Mouse (Mus musculus): Measurements from ENCODE around the gene Max. TPM values are rescaled to one million over a fixed set of nuclear protein-coding genes. Genes with fewer than 3 reads are reported as not detected.

Max gene
- 105 and 109 TPM in 2 replicates for polyA plus RNA-seq (2014; fragmentation: Nextera tagmentation; extraction: Ambion mirVana)

GRCm38 (mm10) chr12:76961932-76962891 is at the start of gene Max:
TSS of gene Max (minus strand) at chr12:76962201.
- H3K36me3 ChIP-seq (ENCODE audit: control insufficient read depth, insufficient read depth, low read length): peaks cover 17% of the 10 kb centered on the region
- under 1% methylated on average over 71 of the region's 73 CpGs for WGBS
- H3K4me2 ChIP-seq (ENCODE audit: low read length): peak within 1 kb of the TSS; percentile 85
- H3K4me1 ChIP-seq (ENCODE audit: control insufficient read depth, insufficient read depth, low read length): peaks cover 11% of the 10 kb centered on the region; the same call in 1 of the 2 replicates
- peak within 1 kb of the TSS; percentile 89 for H3K4me3 ChIP-seq (ENCODE audit: low read depth, low read length)
- peak; percentile 99 for ATAC-seq
- H3K27ac ChIP-seq (ENCODE audit: low read depth, low read length): peak within 1 kb of the TSS; percentile 36
- H3K27me3 ChIP-seq (replicated peaks; ENCODE audit: control insufficient read depth, insufficient read depth, low read length): no peaks in the 10 kb centered on the region
- H3K9me3 ChIP-seq (replicated peaks; ENCODE audit: control insufficient read depth, low read length): no peaks in the 10 kb centered on the region
- peak; percentile 100 for DNase-seq (ENCODE audit: low spot score)
- peak within 1 kb of the TSS; percentile 84 for H3K9ac ChIP-seq (ENCODE audit: low read length)

GRCm38 (mm10) chr12:77011092-77011720 is 49.2 kb upstream of the Max start:
- DNase-seq (ENCODE audit: low spot score) (no peak), ATAC-seq (no peak)
- Histone ChIP-seq H3K27ac (ENCODE audit: low read depth, low read length) (no peak overlapping the region), H3K36me3 (ENCODE audit: control insufficient read depth, insufficient read depth, low read length) (no peaks in the 10 kb centered on the region), H3K4me3 (ENCODE audit: low read depth, low read length) (no peak overlapping the region), H3K9ac (ENCODE audit: low read length) (no peak overlapping the region), H3K4me2 (ENCODE audit: low read length) (no peak overlapping the region), H3K9me3 (replicated peaks; ENCODE audit: control insufficient read depth, low read length) (no peaks in the 10 kb centered on the region), H3K27me3 (replicated peaks; ENCODE audit: control insufficient read depth, insufficient read depth, low read length) (no peaks in the 10 kb centered on the region), H3K4me1 (ENCODE audit: control insufficient read depth, insufficient read depth, low read length) (peaks cover 3% of the 10 kb centered on the region; the same call in 1 of the 2 replicates)
- 69% methylated on average over 6 of the region's 6 CpGs for WGBS

- Histone ChIP-seq H3K9me3 (replicated peaks; ENCODE audit: control insufficient read depth, low read length) (no peaks in the 10 kb centered on the region), H3K4me1 (ENCODE audit: control insufficient read depth, insufficient read depth, low read length) (peaks cover 3% of the 10 kb centered on the region; the same call in 1 of the 2 replicates), H3K27me3 (replicated peaks; ENCODE audit: control insufficient read depth, insufficient read depth, low read length) (no peaks in the 10 kb centered on the region), H3K36me3 (ENCODE audit: control insufficient read depth, insufficient read depth, low read length) (no peaks in the 10 kb centered on the region), H3K4me3 (ENCODE audit: low read depth, low read length) (no peak overlapping the region), H3K4me2 (ENCODE audit: low read length) (no peak overlapping the region), H3K27ac (ENCODE audit: low read depth, low read length) (no peak overlapping the region), H3K9ac (ENCODE audit: low read length) (no peak overlapping the region)
- WGBS: 67% methylated on average over 20 of the region's 20 CpGs
- no peak for ATAC-seq
- peak; percentile 32 for DNase-seq (ENCODE audit: low spot score)
These were observed 47.4 kb upstream of the Max start for GRCm38 (mm10) chr12:77009202-77010030.

GRCm38 (mm10) chr12:77004893-77005292 is 42.9 kb upstream of the Max start:
- ATAC-seq: no peak
- Histone ChIP-seq H3K27me3 (replicated peaks; ENCODE audit: control insufficient read depth, insufficient read depth, low read length) (no peaks in the 10 kb centered on the region), H3K36me3 (ENCODE audit: control insufficient read depth, insufficient read depth, low read length) (no peaks in the 10 kb centered on the region), H3K9me3 (replicated peaks; ENCODE audit: control insufficient read depth, low read length) (no peaks in the 10 kb centered on the region), H3K9ac (ENCODE audit: low read length) (no peak overlapping the region), H3K4me3 (ENCODE audit: low read depth, low read length) (no peak overlapping the region), H3K4me1 (ENCODE audit: control insufficient read depth, insufficient read depth, low read length) (peaks cover 7% of the 10 kb centered on the region; the same call in 1 of the 2 replicates), H3K27ac (ENCODE audit: low read depth, low read length) (no peak overlapping the region), H3K4me2 (ENCODE audit: low read length) (no peak overlapping the region)
- no peak for DNase-seq (ENCODE audit: low spot score)
- WGBS: 75% methylated on average over 10 of the region's 10 CpGs

- Histone ChIP-seq H3K27me3 (replicated peaks; ENCODE audit: control insufficient read depth, insufficient read depth, low read length) (no peaks in the 10 kb centered on the region), H3K4me1 (ENCODE audit: control insufficient read depth, insufficient read depth, low read length) (0 out of 2 replicates have a peak, but pooled peaks cover 4% of the 10 kb centered on the region), H3K36me3 (ENCODE audit: control insufficient read depth, insufficient read depth, low read length) (no peaks in the 10 kb centered on the region), H3K4me3 (ENCODE audit: low read depth, low read length) (no peak overlapping the region), H3K4me2 (ENCODE audit: low read length) (no peak overlapping the region), H3K9ac (ENCODE audit: low read length) (no peak overlapping the region), H3K9me3 (replicated peaks; ENCODE audit: control insufficient read depth, low read length) (no peaks in the 10 kb centered on the region), H3K27ac (ENCODE audit: low read depth, low read length) (no peak overlapping the region)
- ATAC-seq: no peak
- 90% methylated on average over 8 of the region's 8 CpGs for WGBS
- no peak for DNase-seq (ENCODE audit: low spot score)
These were observed 40.7 kb upstream of the Max start for GRCm38 (mm10) chr12:77002551-77003228.

- Histone ChIP-seq H3K4me1 (ENCODE audit: control insufficient read depth, insufficient read depth, low read length) (0 out of 2 replicates have a peak, but pooled peaks cover 4% of the 10 kb centered on the region), H3K27ac (ENCODE audit: low read depth, low read length) (no peak overlapping the region), H3K4me2 (ENCODE audit: low read length) (no peak overlapping the region), H3K36me3 (ENCODE audit: control insufficient read depth, insufficient read depth, low read length) (no peaks in the 10 kb centered on the region), H3K4me3 (ENCODE audit: low read depth, low read length) (no peak overlapping the region), H3K9me3 (replicated peaks; ENCODE audit: control insufficient read depth, low read length) (no peaks in the 10 kb centered on the region), H3K9ac (ENCODE audit: low read length) (no peak overlapping the region), H3K27me3 (replicated peaks; ENCODE audit: control insufficient read depth, insufficient read depth, low read length) (no peaks in the 10 kb centered on the region)
- ATAC-seq (no peak), DNase-seq (ENCODE audit: low spot score) (no peak)
- 56% methylated on average over 1 of the region's 1 CpGs for WGBS
These were observed 39.3 kb upstream of the Max start for GRCm38 (mm10) chr12:77001312-77001711.

GRCm38 (mm10) chr12:77000705-77001284 is 38.8 kb upstream of the Max start:
- ATAC-seq: peak; percentile 66
- no peak overlapping the region for H3K27ac ChIP-seq (ENCODE audit: low read depth, low read length)
- 10% methylated on average over 6 of the region's 6 CpGs for WGBS

More at GRCm38 (mm10) chr12:77000705-77001284, 38.8 kb upstream of the Max start:
- DNase-seq (ENCODE audit: low spot score): peak; percentile 76
- H3K36me3 ChIP-seq (ENCODE audit: control insufficient read depth, insufficient read depth, low read length): no peaks in the 10 kb centered on the region
- H3K9me3 ChIP-seq (replicated peaks; ENCODE audit: control insufficient read depth, low read length): no peaks in the 10 kb centered on the region
- H3K4me3 ChIP-seq (ENCODE audit: low read depth, low read length): no peak overlapping the region
- no peaks in the 10 kb centered on the region for H3K27me3 ChIP-seq (replicated peaks; ENCODE audit: control insufficient read depth, insufficient read depth, low read length)
- H3K4me1 ChIP-seq (ENCODE audit: control insufficient read depth, insufficient read depth, low read length): 0 out of 2 replicates have a peak, but pooled peaks cover 4% of the 10 kb centered on the region
- no peak overlapping the region for H3K9ac ChIP-seq (ENCODE audit: low read length)
- no peak overlapping the region for H3K4me2 ChIP-seq (ENCODE audit: low read length)

Data from forebrain, embryonic 14.5 days (tissue).